Comparison of ENCODE assay signal across 18 mouse cellular contexts in genomic region chr13:95975225-95975624, GRCm38 (mm10).
A peak's percentile ranks its signal among the peaks of the same experiment; 100 is the strongest.
DNase-seq lines count a peak whose midpoint lies in the region; ATAC-seq and TF ChIP-seq lines count a peak whose summit lies in the region.
"Had no signal": no experiment of that assay in that cellular context is flagged by ENCODE, and none has a peak within 500 bp of the region (broad histone marks: within the 10 kb centered on the region; RNA-seq: fewer than 3 reads in every experiment).

No protein-coding gene starts in this region.

- TF ChIP-seq POLR2A in CH12.LX (IDR thresholded peaks at IDR 0.05; ENCODE audit: low read depth, low read length), result no peak

- H3K4me1 ChIP-seq in CH12.LX (ENCODE audit: control insufficient read depth in 1 of 2, insufficient read depth in 2 of 2), result peaks cover 8 to 20% of the 10 kb centered on the region in 2 experiments
- H3K4me1 ChIP-seq in neural tube, embryonic 15.5 days, result no peaks in the 10 kb centered on the region

- TF ChIP-seq RAD21 in CH12.LX (IDR thresholded peaks at IDR 0.05; ENCODE audit: low read depth, low read length), result no peak

- H3K4me2 ChIP-seq in CH12.LX (ENCODE audit: insufficient read depth, low read depth, poor library complexity, severe bottlenecking), result no peak overlapping the region
- H3K4me2 ChIP-seq in neural tube, embryonic 15.5 days, result no peak overlapping the region

- in situ Hi-C loops in CH12.LX (cut with MboI; ENCODE audit: low pct_ligation_motif_present, low pct_unique_long_range_greater_than_20kb, low sequenced_read_pairs), result no loop called here

- no peak for ATAC-seq in neural tube, embryonic 15.5 days (ENCODE audit: low FRiP score)
- ATAC-seq: activated CD4-positive, CD25-positive, alpha-beta regulatory T cell, adult 4 months; CD4-positive, CD25-positive, alpha-beta regulatory T cell, adult 4 months; Patski had no signal

- DNase-seq in CH12.LX (ENCODE audit: extremely low read depth), result peak; percentile 49
- DNase-seq: adrenal gland, adult 2 months; adrenal gland, adult 8-10 months; adrenal gland, postnatal 10 days; adrenal gland, postnatal 14 days; adrenal gland, postnatal 25 days; adrenal gland, postnatal 36 days; B cell, adult 2 months; cerebellum, adult 11 months; cerebellum, adult 11-12 months; cerebellum, adult 18-20 months; cerebellum, adult 2 months; cerebellum, adult 8-10 months had no signal

- TF ChIP-seq CTCF in CH12.LX (conservative IDR thresholded peaks at IDR 0.05 in 1 of 2, IDR thresholded peaks at IDR 0.05 in 1 of 2; ENCODE audit: low read depth in 2 of 2, low read length in 2 of 2), result no peak

- no peak overlapping the region for H3K27ac ChIP-seq in CH12.LX (ENCODE audit: insufficient read depth, low read depth)
- no peak overlapping the region for H3K27ac ChIP-seq in neural tube, embryonic 15.5 days (replicated peaks)

- H3K79me2 ChIP-seq in CH12.LX (replicated peaks; ENCODE audit: control insufficient read depth, extremely low read depth, insufficient read depth, poor library complexity, severe bottlenecking), result no peaks in the 10 kb centered on the region

- no peak overlapping the region for H3K4me3 ChIP-seq in CH12.LX (replicated peaks in 1 of 3; ENCODE audit: low read depth in 2 of 3, low read length in 2 of 3, poor library complexity in 1 of 3)
- H3K4me3 ChIP-seq in neural tube, embryonic 15.5 days (replicated peaks), result no peak overlapping the region

- no peak overlapping the region for H3K9ac ChIP-seq in CH12.LX (ENCODE audit: insufficient read depth, low read depth)
- H3K9ac ChIP-seq in neural tube, embryonic 15.5 days (replicated peaks), result no peak overlapping the region

- WGBS in neural tube, embryonic 15.5 days, result 86% methylated on average over 10 of the region's 10 CpGs

- H3K9me3 ChIP-seq in CH12.LX (replicated peaks; ENCODE audit: low read length), result no peaks in the 10 kb centered on the region
- H3K9me3 ChIP-seq in neural tube, embryonic 15.5 days (replicated peaks), result no peaks in the 10 kb centered on the region
- H3K9me3 ChIP-seq: G1E had no signal

- H3K27me3 ChIP-seq in CH12.LX (replicated peaks), result no peaks in the 10 kb centered on the region
- H3K27me3 ChIP-seq in neural tube, embryonic 15.5 days (replicated peaks), result no peaks in the 10 kb centered on the region
- H3K27me3 ChIP-seq: Patski had no signal

- no peaks in the 10 kb centered on the region for H3K36me3 ChIP-seq in CH12.LX (replicated peaks in 1 of 2; ENCODE audit: control insufficient read depth in 1 of 2, insufficient read depth in 1 of 2, low read length in 1 of 2)
- H3K36me3 ChIP-seq in neural tube, embryonic 15.5 days, result peaks cover 9% of the 10 kb centered on the region
- H3K36me3 ChIP-seq: G1E had no signal

- dilution Hi-C loops in CH12.LX (cut with MboI; ENCODE audit: extremely low pct_ligation_motif_present, extremely low pct_unique_long_range_greater_than_20kb, low sequenced_read_pairs), result no loop called here

- peak; percentile 22; the same call in 1 of the 2 replicates for TF ChIP-seq EP300 in CH12.LX (IDR thresholded peaks at IDR 0.05; ENCODE audit: low read length)

TF ChIP-seq in CH12.LX, 34 proteins besides CTCF, POLR2A, EP300 and RAD21:
- TF ChIP-seq ZC3H11A (IDR thresholded peaks at IDR 0.05; ENCODE audit: low read depth, low read length) (no peak), PAX5 (IDR thresholded peaks at IDR 0.05; ENCODE audit: low read length) (no peak), E2F4 (IDR thresholded peaks at IDR 0.05; ENCODE audit: insufficient replicate concordance, low read depth, low read length) (no peak), CHD1 (IDR thresholded peaks at IDR 0.05; ENCODE audit: low read depth, low read length) (peak; percentile 95), UBTF (IDR thresholded peaks at IDR 0.05; ENCODE audit: low read depth, low read length) (no peak), ZMIZ1 (IDR thresholded peaks at IDR 0.05; ENCODE audit: low read depth, low read length) (no peak), MAZ (IDR thresholded peaks at IDR 0.05; ENCODE audit: low read depth, low read length) (no peak), MAX (IDR thresholded peaks at IDR 0.05; ENCODE audit: low read length) (no peak), IRF4 (IDR thresholded peaks at IDR 0.05; ENCODE audit: low read depth, low read length) (peak; percentile 51; the same call in 1 of the 2 replicates), USF2 (conservative IDR thresholded peaks at IDR 0.05; ENCODE audit: low read depth, low read length) (no peak), JUN (IDR thresholded peaks at IDR 0.05; ENCODE audit: insufficient read depth, low read depth, low read length) (no peak), BHLHE40 (IDR thresholded peaks at IDR 0.05; ENCODE audit: low read depth, low read length) (0 out of 2 replicates have a peak, but pooled peaks have one; percentile 29), SIN3A (IDR thresholded peaks at IDR 0.05; ENCODE audit: low read length) (no peak)
